In genomic region chr13:33964206-33965046, GRCm38 (mm10) we compare ENCODE assay signal across 8 mouse cellular contexts. TPM values are rescaled to one million over a fixed set of nuclear protein-coding genes. Genes with fewer than 3 reads are reported as not detected.
A peak's percentile ranks its signal among the peaks of the same experiment; 100 is the strongest.
DNase-seq lines count a peak whose midpoint lies in the region; ATAC-seq lines count a peak whose summit lies in the region.

Gene Nqo2, plus strand, starts transcription at chr13:33964687.

- H3K27me3 ChIP-seq in heart, embryonic 13.5 days (replicated peaks): no peaks in the 10 kb centered on the region
- no peaks in the 10 kb centered on the region for H3K27me3 ChIP-seq in liver, embryonic 12.5 days (replicated peaks)
- no peaks in the 10 kb centered on the region for H3K27me3 ChIP-seq in stomach, embryonic 16.5 days (ENCODE audit: control insufficient read depth, insufficient read depth, low read length)

- H3K36me3 ChIP-seq in heart, embryonic 13.5 days: no peaks in the 10 kb centered on the region
- 0 out of 2 replicates have a peak, but pooled peaks cover 3% of the 10 kb centered on the region for H3K36me3 ChIP-seq in liver, embryonic 12.5 days
- H3K36me3 ChIP-seq in stomach, embryonic 16.5 days (ENCODE audit: control insufficient read depth, insufficient read depth, low read length): no peaks in the 10 kb centered on the region

- H3K4me1 ChIP-seq in brown adipose tissue, adult 24 weeks (ENCODE audit: control insufficient read depth, insufficient read depth, insufficient read length, low read length): peaks cover 2% of the 10 kb centered on the region; the same call in 1 of the 2 replicates
- H3K4me1 ChIP-seq in heart, embryonic 13.5 days: peaks cover 21% of the 10 kb centered on the region
- peaks cover 28% of the 10 kb centered on the region for H3K4me1 ChIP-seq in liver, embryonic 12.5 days
- peaks cover 12% of the 10 kb centered on the region for H3K4me1 ChIP-seq in stomach, embryonic 16.5 days (ENCODE audit: control insufficient read depth, insufficient read depth, low read length)

- peak within 1 kb of the TSS; percentile 88 for H3K9ac ChIP-seq in heart, embryonic 13.5 days
- H3K9ac ChIP-seq in liver, embryonic 12.5 days: peak within 1 kb of the TSS; percentile 71
- peak within 1 kb of the TSS; percentile 84 for H3K9ac ChIP-seq in stomach, embryonic 16.5 days (ENCODE audit: low read length)

- peak within 1 kb of the TSS; percentile 68 for H3K27ac ChIP-seq in brown adipose tissue, adult 24 weeks (replicated peaks; ENCODE audit: low read depth, low read length)
- peak within 1 kb of the TSS; percentile 96 for H3K27ac ChIP-seq in heart, embryonic 13.5 days (replicated peaks)
- peak within 1 kb of the TSS; percentile 85 for H3K27ac ChIP-seq in liver, embryonic 12.5 days
- peak within 1 kb of the TSS; percentile 97 for H3K27ac ChIP-seq in stomach, embryonic 16.5 days (ENCODE audit: low read length)

- peak within 1 kb of the TSS; percentile 77 for H3K4me2 ChIP-seq in heart, embryonic 13.5 days
- H3K4me2 ChIP-seq in liver, embryonic 12.5 days: peak within 1 kb of the TSS; percentile 79
- H3K4me2 ChIP-seq in stomach, embryonic 16.5 days (ENCODE audit: low read depth, low read length): peak within 1 kb of the TSS; percentile 70

- peak; percentile 77; the same call in 1 of the 2 replicates for ATAC-seq in heart, embryonic 13.5 days (ENCODE audit: extremely low read depth, insufficient number of reproducible peaks, low FRiP score, low TSS enrichment)
- peak; percentile 81 for ATAC-seq in liver, embryonic 12.5 days
- ATAC-seq in stomach, embryonic 16.5 days (ENCODE audit: insufficient read depth, low FRiP score): peak; percentile 93

- H3K4me3 ChIP-seq in brown adipose tissue, adult 24 weeks (ENCODE audit: insufficient read depth, low read depth, low read length): peak within 1 kb of the TSS; percentile 89
- H3K4me3 ChIP-seq in heart, embryonic 13.5 days: peak within 1 kb of the TSS; percentile 74
- H3K4me3 ChIP-seq in liver, embryonic 12.5 days: peak within 1 kb of the TSS; percentile 67
- H3K4me3 ChIP-seq in stomach, embryonic 16.5 days (replicated peaks; ENCODE audit: low read length): peak within 1 kb of the TSS; percentile 65

- 2% methylated on average over 22 of the region's 22 CpGs for WGBS in heart, embryonic 13.5 days
- WGBS in liver, embryonic 12.5 days (ENCODE audit: insufficient replicate concordance): 2% methylated on average over 22 of the region's 22 CpGs
- 3% methylated on average over 22 of the region's 22 CpGs for WGBS in stomach, embryonic 16.5 days

- peak; percentile 52 for DNase-seq in CD4-positive, CD25-positive, alpha-beta regulatory T cell, adult 2 months (ENCODE audit: low read depth, low spot score)
- DNase-seq in fat pad, adult 2 months (ENCODE audit: extremely low read depth, low read depth, low spot score): peak; percentile 16
- peak; percentile 85 for DNase-seq in kidney, postnatal 10 days
- peak; percentile 84 for DNase-seq in neural tube, embryonic 10.5 days (ENCODE audit: extremely low spot score, low spot score)

- H3K9me3 ChIP-seq in heart, embryonic 13.5 days: no peaks in the 10 kb centered on the region
- H3K9me3 ChIP-seq in liver, embryonic 12.5 days (replicated peaks): no peaks in the 10 kb centered on the region
- no peaks in the 10 kb centered on the region for H3K9me3 ChIP-seq in stomach, embryonic 16.5 days (replicated peaks; ENCODE audit: control insufficient read depth, low read length)

RNA-seq across cellular contexts. Expression of gene Nqo2, which starts in this region (rescaled TPM):
- polyA plus RNA-seq in brown adipose tissue, adult 24 weeks (2012; ENCODE audit: insufficient read depth, insufficient read length, missing spikeins): 33.8 and 34.4 TPM in 2 replicates
- 23.7 and 29.7 TPM in 2 replicates for polyA plus RNA-seq in heart, embryonic 13.5 days (2015; fragmentation: Nextera tagmentation; extraction: Ambion mirVana)
- 24.5 and 25.8 TPM in 2 replicates for polyA plus RNA-seq in liver, embryonic 12.5 days (2016; fragmentation: Nextera tagmentation; extraction: Ambion mirVana)
- polyA plus RNA-seq in stomach, embryonic 16.5 days (2015; fragmentation: Nextera tagmentation; extraction: Ambion mirVana): 27.0 and 27.6 TPM in 2 replicates

Comparison
In these comparisons a context has a peak if more than half of its experiments do, and no peak if none do; other contexts are left out.
1. Peak in every context shown above with its lines: DNase-seq, ATAC-seq, H3K4me3 ChIP-seq and H3K27ac ChIP-seq.
2. DNase-seq: peak in every context shown above with its lines; median percentile 85 in kidney, postnatal 10 days; 84 in neural tube, embryonic 10.5 days; 52 in CD4-positive, CD25-positive, alpha-beta regulatory T cell, adult 2 months; 16 in fat pad, adult 2 months.